Mouse (Mus musculus) adrenal gland, postnatal 25 days (tissue): Measurements from ENCODE around the gene Lamtor1. TPM values are rescaled to one million over a fixed set of nuclear protein-coding genes. Genes with fewer than 3 reads are reported as not detected.

ENCODE experiments used
- DNase-seq: peaks from one replicate; pipeline ENCODE4 v3.0.0; 2021; ENCODE audit warnings: mixed read lengths
- long read RNA-seq: library from polyadenylated mRNA; stranded (forward); transcript quantifications from one replicate; pipeline ENCODE4 v2.0.0, GENCODE M21; 2021
- total RNA-seq: library from RNA; stranded (reverse); gene quantifications from 2 replicates; pipeline ENCODE4 v1.2.3, GENCODE M21; 2021

Lamtor1 gene
- total RNA-seq = 99.9 and 103 TPM in 2 replicates
- long read RNA-seq, transcript Lamtor1-201 (5 exons, 1,119 nt) = major isoform, 76 of 119 reads
- long read RNA-seq, transcript Lamtor1-203 (1 exons, 1,936 nt) = minor isoform, 7 of 119 reads
- long read RNA-seq, partial matches to known transcripts = 30 of 119 reads
- long read RNA-seq, other reads (novel, unspliced or antisense) = 6 of 119 reads

DNA sequence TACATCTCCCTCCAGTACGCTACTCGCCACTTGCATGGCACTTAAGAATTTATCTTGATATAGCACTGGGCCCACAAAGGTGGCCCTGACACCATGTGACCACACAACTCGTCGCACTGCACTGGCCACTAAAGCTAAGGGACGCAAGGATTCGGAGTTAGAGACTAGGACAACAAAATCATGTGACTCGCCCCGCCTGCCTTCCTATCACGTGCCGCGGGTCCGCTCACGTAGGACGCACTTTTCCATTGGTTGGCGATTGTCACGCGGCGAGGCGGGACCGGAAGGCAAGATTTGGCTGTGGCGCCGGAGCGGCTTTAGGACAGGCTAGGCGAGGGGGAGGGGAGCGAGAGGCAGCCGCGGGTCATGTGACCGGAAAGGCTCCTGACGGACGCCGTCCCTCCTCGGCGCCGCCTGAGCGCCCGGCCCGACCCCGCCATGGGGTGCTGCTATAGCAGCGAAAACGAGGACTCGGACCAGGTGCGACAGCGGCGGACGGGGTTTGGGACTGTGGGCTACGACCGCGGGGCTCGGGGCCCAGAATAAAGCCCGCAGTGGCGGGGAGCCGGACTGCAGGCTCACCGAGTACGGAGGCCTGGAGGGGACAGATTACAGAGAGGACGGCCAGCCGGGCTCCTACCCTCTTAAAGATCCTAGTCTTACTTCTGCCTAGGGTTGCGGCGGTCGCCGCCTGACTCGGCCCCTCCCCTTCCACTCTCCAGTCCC is at the start of gene Lamtor1:
TSS of gene Lamtor1 (plus strand) at position 344 of the 726 bp plus-strand sequence.
- DNase-seq = peak; percentile 99

DNA sequence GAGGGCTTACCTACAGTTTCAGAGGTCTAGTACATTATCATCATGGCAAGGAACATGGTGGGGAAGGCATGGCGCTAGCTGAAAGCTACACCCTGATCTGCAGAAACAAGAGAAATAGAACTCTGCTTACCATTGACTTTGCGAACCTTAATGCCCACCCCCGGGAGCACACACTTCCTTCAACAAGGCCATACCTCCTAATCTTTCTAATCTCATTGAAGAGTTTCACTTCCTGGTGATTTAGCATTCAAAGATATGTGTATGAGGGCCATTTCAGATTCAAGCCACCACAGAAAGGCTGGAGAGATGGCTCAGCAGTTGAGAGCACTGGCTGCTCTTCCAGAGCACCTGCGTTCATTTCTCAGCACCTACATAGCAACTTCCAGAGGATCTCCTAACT is 48.6 kb upstream of the Lamtor1 start, which contains the start of gene Folr2:
TSS of gene Folr2 (minus strand) at position 101 of the 400 bp plus-strand sequence.
- DNase-seq = no peak

DNA sequence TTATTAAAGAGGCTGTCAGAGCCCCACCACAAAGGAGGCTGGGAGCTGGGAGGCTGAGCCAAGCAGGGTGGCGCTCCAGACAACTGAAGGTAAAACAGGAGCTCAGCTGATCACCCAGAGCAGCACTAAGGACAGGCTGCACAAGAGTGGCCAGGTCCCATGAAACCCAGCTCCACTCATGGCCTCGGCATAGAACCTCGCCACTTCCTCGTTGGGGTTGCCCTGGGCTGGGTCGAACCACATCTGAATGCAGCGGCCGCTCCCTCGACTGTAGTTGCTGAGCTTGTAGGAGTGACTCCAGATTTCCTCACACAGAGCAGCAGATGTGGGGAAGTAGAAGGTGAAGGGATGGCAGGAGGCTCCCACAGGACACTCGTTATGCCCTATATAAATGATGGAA is 47.3 kb upstream of the Lamtor1 start:
- no peak for DNase-seq

DNA sequence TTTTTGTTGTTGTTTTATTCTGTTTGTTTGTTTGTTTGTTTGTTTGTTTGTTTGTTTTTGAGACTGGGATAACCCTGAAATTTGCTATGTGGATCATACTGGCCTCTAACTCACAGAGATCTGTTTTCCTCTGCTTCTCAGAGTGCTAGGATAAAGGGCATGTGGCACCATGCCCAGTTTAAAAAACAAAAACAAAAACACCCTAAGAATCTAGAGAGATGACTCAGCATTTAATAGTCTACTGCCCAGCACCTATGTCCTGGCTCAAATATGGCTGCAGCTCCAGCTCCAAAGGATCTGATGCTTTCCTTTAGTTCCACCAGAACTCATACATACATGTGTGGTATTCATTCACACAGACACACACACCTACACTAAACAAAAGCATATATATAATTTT is 44.7 kb upstream of the Lamtor1 start:
- no peak for DNase-seq

DNA sequence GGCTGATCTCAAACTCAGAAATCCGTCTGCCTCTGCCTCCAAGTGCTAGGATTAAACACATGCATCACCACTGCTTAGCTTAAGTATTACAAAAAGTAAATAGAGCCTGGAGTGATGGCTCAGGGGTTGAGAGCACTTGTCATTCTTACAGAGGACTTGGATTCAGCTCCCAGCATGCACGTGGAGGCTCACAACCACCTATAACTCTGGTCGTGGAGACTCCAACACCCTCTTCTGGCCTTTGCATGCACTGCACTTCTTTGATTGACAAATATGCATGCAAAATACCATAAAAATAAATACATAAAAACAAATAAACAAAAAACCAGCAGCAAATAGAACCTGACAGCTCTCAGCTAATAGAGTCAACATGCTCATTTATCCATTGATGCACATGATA is 43.4 kb upstream of the Lamtor1 start:
- DNase-seq = no peak

DNA sequence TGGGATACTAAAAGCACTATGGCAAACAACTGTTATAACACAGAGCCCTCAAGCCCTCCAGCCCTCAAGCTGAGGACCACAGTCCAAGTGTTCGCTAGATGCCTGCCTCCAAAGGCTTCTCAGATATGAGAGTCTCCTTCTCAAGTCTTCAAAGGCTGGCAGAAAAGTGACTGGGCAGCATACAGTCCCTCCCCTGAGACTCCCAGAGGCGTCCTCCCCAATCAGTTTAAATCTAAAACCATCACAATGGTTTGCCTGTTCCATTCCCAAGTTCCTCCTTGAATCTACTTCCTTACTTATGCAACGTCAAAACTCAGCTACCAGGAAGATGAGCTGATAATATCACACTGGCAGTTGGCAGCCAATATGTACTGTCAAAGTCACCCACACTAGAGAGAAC is 42.3 kb upstream of the Lamtor1 start, which contains the start of gene Anapc15:
TSS of gene Anapc15 (plus strand) at position 301 of the 400 bp plus-strand sequence.
- no peak for DNase-seq

DNA sequence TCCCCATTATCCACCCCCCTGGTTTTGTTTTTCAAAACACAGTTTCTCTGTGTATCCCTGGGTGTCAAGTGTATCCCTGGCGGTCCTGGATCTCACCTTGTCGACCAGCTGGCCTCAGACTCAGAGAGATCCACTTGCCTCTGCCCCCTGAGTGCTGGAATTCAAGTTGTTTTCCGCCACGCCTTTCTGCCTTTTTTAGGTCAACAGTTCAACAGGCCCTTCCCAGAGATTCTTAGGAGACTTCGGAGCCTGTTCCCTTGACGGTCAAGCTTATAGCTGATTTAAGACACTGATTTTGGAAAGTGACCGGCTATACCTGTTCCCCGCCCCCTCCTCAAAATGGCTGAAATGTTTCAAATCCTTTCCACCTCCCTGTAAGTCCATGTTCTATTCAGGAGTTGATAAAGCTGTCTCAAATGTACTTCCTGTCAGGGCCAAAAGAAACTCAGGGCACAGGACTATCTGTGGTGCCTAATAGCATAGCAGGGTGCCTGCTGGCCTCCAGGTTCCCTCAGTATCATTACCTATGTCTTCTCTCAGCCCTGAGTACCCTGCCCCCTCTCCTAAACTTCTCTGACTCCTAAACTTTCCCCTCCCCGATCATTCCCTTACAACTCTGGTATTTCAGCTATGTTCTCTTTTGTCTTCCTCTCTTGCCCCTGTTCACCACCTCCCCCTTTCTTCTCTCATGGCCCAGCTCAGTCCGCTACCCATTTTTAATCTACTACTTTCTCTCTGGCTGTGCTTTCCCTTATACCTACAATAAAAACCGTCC is 39.0 kb upstream of the Lamtor1 start:
- no peak for DNase-seq

DNA sequence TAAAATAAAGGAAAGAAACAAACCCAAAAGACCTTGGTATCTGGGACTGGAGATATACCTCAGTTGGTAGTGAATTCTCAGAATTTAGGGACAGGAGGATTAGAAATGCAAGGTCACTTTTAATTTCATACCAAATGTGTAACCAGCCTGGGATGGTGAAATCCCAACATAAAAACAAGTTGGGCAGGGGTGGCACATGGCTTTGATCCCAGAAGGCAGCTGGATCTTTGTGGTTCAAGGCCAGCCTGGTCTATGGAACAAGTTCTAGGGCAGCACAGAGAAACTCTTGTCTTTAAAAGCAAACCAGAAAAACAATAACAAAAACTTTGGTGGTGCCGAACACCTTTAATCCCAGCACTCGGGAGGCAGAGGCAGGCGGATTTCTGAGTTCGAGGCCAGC is 38.2 kb upstream of the Lamtor1 start:
- no peak for DNase-seq

DNA sequence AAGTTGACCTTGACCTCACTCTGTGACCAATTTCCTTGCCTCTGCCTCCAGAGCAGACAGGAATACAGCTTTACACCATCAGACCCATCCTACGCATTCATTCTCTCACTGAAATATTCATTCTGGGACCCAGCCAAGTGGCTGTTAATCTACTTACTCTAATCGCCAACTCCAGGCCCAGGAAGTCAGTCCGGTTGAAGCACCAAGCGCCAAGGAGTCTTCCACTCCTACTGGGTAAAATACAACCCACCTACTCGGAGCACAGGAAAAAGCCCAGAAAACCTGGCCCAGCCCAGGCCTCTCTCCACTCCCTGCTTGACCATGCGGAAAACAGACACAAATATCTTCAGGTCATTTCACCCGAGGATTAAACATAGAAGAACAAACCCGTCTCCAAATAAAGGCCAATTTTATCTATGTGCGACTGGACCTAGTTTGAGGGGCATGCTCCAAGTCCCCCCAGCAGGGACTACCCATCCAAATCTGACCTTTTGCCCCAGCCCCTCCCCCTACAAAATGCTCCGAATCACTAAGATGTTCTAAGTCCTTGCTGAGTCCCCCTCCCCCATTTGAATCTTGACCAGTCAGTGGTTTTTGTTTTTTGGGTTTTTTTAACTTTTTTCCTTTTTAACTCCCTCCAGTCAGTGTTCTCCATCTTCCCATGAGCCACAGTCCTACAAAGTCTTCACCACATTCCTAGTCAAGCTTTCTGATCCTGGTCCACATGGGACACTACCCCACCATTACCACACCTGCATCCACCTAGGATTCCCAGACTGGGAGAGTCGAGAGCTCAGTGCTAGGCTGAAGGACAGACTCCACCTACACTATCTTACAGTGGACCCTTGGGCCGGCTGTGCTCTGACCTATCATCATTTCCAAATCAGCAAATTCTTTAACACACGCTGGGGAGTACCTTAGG is 37.2 kb upstream of the Lamtor1 start:
- no peak for DNase-seq

DNA sequence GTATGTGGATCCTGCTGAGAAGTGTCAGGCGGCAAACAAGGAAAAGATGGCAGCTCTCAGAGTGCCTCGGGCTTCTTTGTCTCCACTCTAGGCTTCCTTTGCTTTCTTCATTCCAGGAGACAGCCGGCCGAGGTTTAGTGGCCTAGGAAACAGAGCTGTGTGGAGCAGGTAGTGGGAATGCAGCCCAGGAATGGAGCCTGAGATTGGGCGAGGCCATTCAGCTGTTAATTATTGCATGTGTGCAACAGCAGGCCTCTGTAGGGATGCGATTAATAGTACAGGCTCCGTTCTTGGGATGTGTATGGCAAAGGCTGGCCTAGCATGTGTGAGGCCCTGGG is 36.6 kb upstream of the Lamtor1 start:
- DNase-seq = no peak

DNA sequence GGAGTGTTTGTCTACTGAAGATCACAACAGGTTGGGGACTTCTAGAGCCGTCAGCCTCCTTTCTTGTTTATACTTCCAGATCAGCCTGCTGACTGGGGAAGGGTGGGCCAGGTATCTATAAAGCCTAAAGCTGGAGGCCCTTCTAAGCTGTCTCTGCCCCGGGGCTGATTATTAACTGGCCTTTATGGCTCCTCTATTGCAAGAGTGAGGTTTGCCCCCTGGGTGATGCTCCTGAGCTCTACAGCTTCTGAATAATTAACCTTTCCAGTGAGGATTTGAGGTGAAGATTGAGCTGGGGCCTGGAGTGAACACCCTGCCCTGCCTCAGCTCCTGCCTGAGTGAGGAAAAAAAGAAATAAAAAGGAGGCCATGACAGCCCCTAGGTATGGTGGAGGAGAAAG is 35.1 kb upstream of the Lamtor1 start, which contains the start of gene Folr1:
TSS of gene Folr1 (minus strand) at position 160 of the 400 bp plus-strand sequence.
- no peak for DNase-seq

DNA sequence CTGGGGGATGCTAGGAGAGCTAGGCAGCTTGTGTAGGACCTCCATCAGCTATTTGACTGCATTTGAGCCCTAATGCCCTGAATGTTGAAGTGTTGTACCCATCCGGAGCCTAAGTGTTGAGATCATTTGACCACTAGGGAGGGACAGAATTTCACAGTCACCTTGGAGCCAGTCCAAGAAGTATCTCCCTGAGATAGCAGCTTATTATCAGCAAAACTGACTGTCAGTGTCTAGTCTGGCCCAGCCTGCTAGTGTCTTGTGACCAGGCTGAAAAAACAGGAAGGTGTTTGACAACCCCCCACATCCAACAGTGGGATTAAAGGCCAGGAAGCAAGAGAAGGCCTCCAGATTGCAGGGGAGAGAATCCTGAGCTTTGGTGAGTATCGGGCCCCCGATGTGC is 34.4 kb upstream of the Lamtor1 start:
- DNase-seq = no peak

DNA sequence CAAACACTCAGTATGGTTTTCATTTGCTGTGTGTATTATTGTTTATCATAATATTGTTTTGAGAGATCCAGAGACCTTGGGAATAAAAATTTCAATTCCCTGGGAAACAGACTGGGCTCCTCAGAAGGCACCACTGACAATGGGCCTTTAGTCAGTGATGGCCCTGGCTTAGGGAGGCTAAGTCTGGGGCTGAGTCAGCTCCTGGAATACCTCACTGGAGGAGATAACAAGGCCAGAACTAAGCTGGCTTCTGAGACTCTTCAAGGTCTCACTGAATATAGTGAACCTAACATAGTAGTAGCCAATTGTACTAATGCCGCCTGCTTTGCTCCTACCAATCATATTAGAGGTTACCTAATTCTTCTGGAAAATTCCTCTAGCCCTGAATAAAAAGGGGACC is 29.7 kb upstream of the Lamtor1 start:
- DNase-seq = no peak

DNA sequence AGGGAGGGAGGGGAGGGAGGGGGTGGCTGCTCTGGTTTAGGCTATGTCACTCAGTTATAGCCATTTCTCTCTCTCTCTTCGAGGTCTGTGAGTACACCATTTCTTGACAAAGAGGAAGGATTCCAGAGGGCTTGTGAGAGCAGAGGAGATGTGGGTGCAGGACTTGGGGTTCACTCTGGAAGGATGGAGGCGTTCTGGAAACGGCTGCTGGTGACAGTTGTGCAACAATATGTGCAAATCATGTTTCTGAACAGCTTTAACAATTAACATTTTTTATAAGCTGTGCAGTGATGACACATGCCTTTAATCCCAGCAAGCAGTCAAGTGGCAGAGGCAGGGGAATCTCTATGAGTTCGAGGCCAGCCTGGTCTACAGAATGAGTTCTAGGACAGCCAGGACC is 24.8 kb upstream of the Lamtor1 start:
- DNase-seq = no peak

DNA sequence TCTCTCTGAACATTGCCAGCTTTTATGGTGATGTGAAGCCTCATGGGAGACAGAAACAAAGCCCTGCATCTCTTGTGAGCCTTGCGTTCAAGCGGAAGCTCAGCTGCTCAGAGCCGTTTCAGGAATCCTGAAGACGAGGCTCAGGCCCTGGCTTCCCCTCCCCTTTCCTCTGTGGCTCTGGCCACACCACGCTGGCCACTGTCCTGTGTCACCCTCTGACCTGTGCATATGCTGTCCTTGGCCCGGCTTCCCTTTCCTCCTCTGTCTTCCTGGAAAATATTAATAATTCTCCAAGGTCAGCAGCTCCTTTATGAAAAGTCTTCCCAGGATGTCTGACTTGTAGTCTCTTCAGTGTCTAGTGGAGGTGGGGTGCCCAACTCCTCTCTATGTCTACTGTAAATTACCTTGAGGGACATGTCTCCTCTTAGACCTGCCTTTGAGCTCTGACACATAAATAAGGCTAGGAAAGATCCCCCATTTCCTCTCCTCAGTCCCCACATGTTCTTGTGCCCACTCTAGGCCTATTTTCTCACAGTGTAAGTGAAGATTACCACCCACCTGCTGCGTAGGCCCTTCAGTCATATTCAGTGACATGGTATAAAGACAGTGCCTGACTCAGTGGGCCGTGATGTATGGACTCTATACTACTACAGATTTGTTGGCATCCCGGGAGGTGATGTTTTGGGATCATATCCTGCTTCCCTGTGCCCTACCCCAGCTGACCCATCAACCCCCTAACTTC is 23.1 kb upstream of the Lamtor1 start:
- no peak for DNase-seq

DNA sequence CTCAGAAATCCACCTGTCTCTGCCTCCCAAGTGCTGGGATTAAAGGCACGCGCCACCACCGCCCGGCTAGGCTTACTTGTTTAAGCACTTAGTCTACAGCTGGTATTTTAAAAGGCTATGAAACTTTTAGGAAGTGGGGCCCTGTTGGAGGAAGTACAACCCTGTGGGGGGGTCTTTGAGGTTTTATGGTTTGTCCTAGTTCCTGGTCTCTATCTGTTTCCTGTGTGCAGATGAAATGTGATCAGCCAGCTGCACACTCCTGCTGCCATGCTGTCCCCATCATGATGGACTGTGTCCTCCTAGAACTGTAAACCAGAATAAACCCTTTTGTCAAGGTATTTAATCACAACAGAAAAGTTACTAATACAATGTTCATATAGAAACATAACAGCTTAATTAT is 21.5 kb upstream of the Lamtor1 start:
- DNase-seq = no peak

DNA sequence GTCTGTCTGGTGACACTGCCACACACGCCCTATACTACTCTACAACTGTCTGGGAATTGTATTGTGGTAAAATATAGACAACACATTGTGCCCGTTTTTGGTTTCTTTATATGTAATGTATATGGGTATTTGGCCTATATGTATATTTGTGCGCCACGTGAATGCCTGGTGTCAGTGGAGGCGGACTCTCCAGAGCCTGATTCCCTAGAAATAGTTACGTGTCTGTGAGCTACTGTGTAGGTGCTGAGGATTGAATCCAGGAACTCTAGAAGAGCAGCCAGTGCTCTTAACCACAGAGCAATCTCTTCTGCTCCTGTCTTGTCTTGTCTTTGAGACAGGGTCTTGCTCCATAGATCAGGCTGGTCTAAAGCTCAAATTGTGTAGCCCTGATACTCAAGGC is 19.4 kb upstream of the Lamtor1 start:
- no peak for DNase-seq

DNA sequence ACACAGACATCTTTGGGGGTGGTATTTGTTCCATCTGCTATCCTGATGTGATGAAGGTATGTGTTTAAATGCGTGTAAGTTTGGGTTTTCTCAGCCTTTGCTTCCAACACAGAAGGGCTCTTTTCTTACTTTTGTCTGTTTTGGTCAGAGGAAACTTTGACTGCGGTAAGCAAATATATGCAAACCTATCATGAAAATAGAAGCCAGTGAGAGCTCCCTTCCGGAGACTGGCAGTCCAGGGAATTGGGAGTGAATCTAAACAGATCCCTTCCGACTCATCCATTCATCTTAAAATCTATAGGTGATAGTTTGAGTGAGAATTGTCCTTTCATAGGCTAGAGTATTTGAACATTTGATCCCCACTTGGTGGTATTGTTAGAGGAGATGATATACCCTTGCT is 17.2 kb upstream of the Lamtor1 start:
- DNase-seq = no peak

DNA sequence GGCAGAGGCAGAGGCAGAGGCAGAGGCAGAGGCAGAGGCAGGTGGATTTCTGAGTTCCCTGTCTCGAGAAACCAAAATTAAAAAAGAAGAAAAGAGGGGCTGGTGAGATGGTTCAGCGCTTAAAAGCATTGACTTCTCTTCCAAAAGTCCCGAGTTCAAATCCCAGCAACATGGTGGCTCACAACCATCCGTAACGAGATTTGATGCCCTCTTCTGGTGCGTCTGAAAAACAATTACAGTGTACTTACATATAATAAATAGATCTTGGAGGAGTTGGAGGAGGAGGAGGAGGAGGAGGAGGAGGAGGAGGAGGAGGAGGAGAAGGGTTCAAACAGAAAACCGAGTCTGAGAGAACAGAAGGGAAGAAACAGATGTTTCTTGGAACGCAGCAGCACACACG is 10.0 kb upstream of the Lamtor1 start:
- DNase-seq = no peak

DNA sequence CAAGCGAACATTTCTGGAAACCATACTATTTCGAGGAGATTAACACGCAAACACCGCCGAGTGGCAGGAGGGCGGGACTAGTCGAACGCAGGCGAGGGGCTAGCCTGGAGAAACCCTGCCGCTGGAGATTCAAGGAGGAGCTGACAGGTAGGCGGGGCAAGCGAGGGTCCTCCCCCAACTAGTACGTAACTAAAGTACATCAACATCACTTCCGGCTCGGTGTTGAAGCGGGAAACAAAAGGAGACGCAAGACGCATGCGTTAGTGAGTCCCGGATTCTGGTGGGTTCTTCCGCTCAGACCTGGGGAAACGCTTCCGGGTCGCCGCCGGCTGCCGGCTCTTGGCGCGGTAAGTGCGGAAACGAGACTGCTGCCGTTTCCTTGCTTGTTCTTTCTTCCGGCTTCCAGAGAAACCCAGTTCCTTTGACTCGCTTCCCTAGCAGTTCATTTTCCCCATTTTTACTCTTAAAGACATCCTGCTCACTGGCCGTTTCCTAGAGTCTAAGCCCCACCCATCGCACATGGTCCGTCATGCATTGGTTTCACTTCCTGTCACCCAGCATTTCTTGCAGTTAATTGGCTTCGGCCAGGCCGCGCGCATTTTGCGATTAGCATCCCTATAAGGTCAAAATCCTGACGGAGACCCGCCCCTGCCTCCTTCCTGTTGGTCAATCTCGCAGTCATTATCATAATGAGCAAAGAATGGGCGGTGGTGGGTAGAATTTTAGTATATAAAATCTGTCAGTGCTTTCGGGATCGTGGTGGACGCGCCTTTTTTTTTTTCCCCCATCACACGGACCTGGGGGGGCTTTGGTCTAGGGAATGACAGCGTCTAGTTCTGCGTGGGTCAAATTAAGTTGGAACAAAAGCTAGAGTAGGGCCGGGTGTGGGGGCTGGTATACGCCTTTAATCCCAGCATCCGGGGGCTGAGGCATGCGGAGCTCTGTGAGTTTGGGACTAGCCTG is 9.3 kb upstream of the Lamtor1 start:
- DNase-seq = peak; percentile 93
